Mouse (Mus musculus): ENCODE measurements around the gene Lrrc20. TPM values are rescaled to one million over a fixed set of nuclear protein-coding genes. Genes with fewer than 3 reads are reported as not detected.

The Lrrc20 gene
- polyA plus RNA-seq, 1 experiment from 2014 or later, result 7.5 TPM

Other genes with a start within 250 kb of the Lrrc20 start
- gene Adamts14, start 202.4 kb upstream of the Lrrc20 start, polyA plus RNA-seq (2014; fragmentation: Nextera tagmentation; extraction: Ambion mirVana), result 0.74 and 1.2 TPM in 2 replicates
- gene Prf1, start 178.0 kb upstream of the Lrrc20 start, polyA plus RNA-seq (2014; fragmentation: Nextera tagmentation; extraction: Ambion mirVana), result not detected in 2 replicates
- 18.3 and 19.6 TPM in 2 replicates for gene Pald1, start 92.3 kb upstream of the Lrrc20 start, polyA plus RNA-seq (2014; fragmentation: Nextera tagmentation; extraction: Ambion mirVana)
- gene Nodal, start 57.8 kb upstream of the Lrrc20 start, polyA plus RNA-seq (2014; fragmentation: Nextera tagmentation; extraction: Ambion mirVana), result 0.50 and 0.54 TPM in 2 replicates
- 43.0 and 48.8 TPM in 2 replicates for gene Eif4ebp2, start 23.1 kb upstream of the Lrrc20 start, polyA plus RNA-seq (2014; fragmentation: Nextera tagmentation; extraction: Ambion mirVana)
- gene Npffr1, start 119.7 kb downstream of the Lrrc20 start, polyA plus RNA-seq (2014; fragmentation: Nextera tagmentation; extraction: Ambion mirVana), result 0.15 and 0.22 TPM in 2 replicates
- 226 and 229 TPM in 2 replicates for gene Ppa1, start 172.8 kb downstream of the Lrrc20 start, polyA plus RNA-seq (2014; fragmentation: Nextera tagmentation; extraction: Ambion mirVana)
- gene Sar1a, start 204.5 kb downstream of the Lrrc20 start, polyA plus RNA-seq (2014; fragmentation: Nextera tagmentation; extraction: Ambion mirVana), result 209 and 237 TPM in 2 replicates
- 32.8 and 40.6 TPM in 2 replicates for gene Tysnd1, start 219.7 kb downstream of the Lrrc20 start, polyA plus RNA-seq (2014; fragmentation: Nextera tagmentation; extraction: Ambion mirVana)
- gene Aifm2, start 239.5 kb downstream of the Lrrc20 start, polyA plus RNA-seq (2014; fragmentation: Nextera tagmentation; extraction: Ambion mirVana), result 19.1 and 19.6 TPM in 2 replicates

Measured in intestine, embryonic 14.5 days (tissue).